Mouse (Mus musculus) kidney, adult 2 months (tissue): ENCODE measurements around the gene Wdfy3.

ENCODE experiments used
- CTCF ChIP-seq: fragments of 200-500 bp; conservative IDR thresholded peaks from 2 replicates; pipeline ENCODE4 v1.5.1; 2011; ENCODE audit warnings: low read depth, mild to moderate bottlenecking, control low read depth, low read length, moderate library complexity, mixed read lengths; ENCODE audit not compliant: insufficient read depth, insufficient read length
- POLR2A ChIP-seq: fragments of 200-500 bp; IDR thresholded peaks from one replicate; pipeline ENCODE4 v1.6.1; 2011; ENCODE audit warnings: low read depth, low read length, control low read depth

- TF ChIP-seq CTCF (no peak), POLR2A (no peak)
Measured at GRCm38 (mm10) chr5:101958941-101959340, 110.8 kb downstream of the Wdfy3 start.
